Mouse (Mus musculus) bone marrow macrophage, adult 2 months (primary cell): ENCODE data around the gene Tmem203.

ENCODE experiments used
- CTCF ChIP-seq: IDR thresholded peaks from 2 replicates; pipeline ENCODE4 v1.5.1; 2012; ENCODE audit warnings: low read depth, mild to moderate bottlenecking, low read length, moderate library complexity
- POLR2A ChIP-seq: IDR thresholded peaks from 2 replicates; pipeline ENCODE4 v1.6.1; 2012; ENCODE audit warnings: mild to moderate bottlenecking, low read depth, low read length, borderline replicate concordance

GRCm38 (mm10) chr2:25223681-25224491 lies 31.4 kb upstream of the Tmem203 start:
- no peak for TF ChIP-seq CTCF
- no peak for TF ChIP-seq POLR2A
